Mouse (Mus musculus) heart, embryonic 11.5 days (tissue): ENCODE results near the gene Cadm1. TPM values are rescaled to one million over a fixed set of nuclear protein-coding genes. Genes with fewer than 3 reads are reported as not detected.

ENCODE experiments used
- ATAC-seq: fragments of 200-750 bp; cut with Nextera tagmentation; replicated peaks from 2 replicates; pipeline ENCODE4 v1.8.0; 2017; ENCODE audit warnings: moderate library complexity; ENCODE audit not compliant: insufficient number of reproducible peaks, low FRiP score, low TSS enrichment
- H3K27ac ChIP-seq: fragments of 300-500 bp; sonication (generic); 2 replicates; pipeline ENCODE4 v1.5.1; 2014; ENCODE audit warnings: mild to moderate bottlenecking, low read depth, low read length
- H3K27me3 ChIP-seq: fragments of 300-500 bp; sonication (generic); 2 replicates; pipeline ENCODE4 v1.6.1; 2014; ENCODE audit warnings: mild to moderate bottlenecking, low read length, mixed read lengths; ENCODE audit not compliant: control insufficient read depth, insufficient read depth
- H3K36me3 ChIP-seq: fragments of 300-500 bp; sonication (generic); 2 replicates; pipeline ENCODE4 v1.6.1; 2014; ENCODE audit warnings: mild to moderate bottlenecking, low read length, moderate library complexity, mixed read lengths; ENCODE audit not compliant: control insufficient read depth, insufficient read depth
- H3K4me1 ChIP-seq: fragments of 300-500 bp; sonication (generic); 2 replicates; pipeline ENCODE4 v1.6.1; 2014; ENCODE audit warnings: low read length; ENCODE audit not compliant: control insufficient read depth, insufficient read depth
- H3K4me2 ChIP-seq: fragments of 300-500 bp; sonication (generic); 2 replicates; pipeline ENCODE4 v1.6.1; 2014; ENCODE audit warnings: mild to moderate bottlenecking, moderate library complexity
- H3K4me3 ChIP-seq: fragments of 300-500 bp; sonication (generic); 2 replicates; pipeline ENCODE4 v1.5.1; 2014; ENCODE audit warnings: low read depth, low read length
- H3K9ac ChIP-seq: fragments of 300-500 bp; sonication (generic); 2 replicates; pipeline ENCODE4 v1.6.1; 2014; ENCODE audit warnings: mild to moderate bottlenecking, low read depth, low read length, moderate library complexity
- H3K9me3 ChIP-seq: fragments of 300-500 bp; sonication (generic); replicated peaks from 2 replicates; pipeline ENCODE4 v1.6.1; 2016; ENCODE audit warnings: low read length; ENCODE audit not compliant: control insufficient read depth
- WGBS: fragments of 180-500 bp; shearing (Covaris S2); extraction: QIAGEN DNeasy Blood & Tissue Kit; methylation state at CpG from one replicate; pipeline ENCODE4 v1.1.7; 2014; ENCODE audit not compliant: insufficient replicate concordance; 5-methylcytosine and 5-hydroxymethylcytosine counted together
- polyA plus RNA-seq: library from polyadenylated mRNA; unstranded; fragments of >200 nt; fragmentation: Nextera tagmentation; extraction: Ambion mirVana; gene quantifications from 2 replicates; pipeline ENCODE4 v1.2.1, GENCODE M21; 2014

Gene Cadm1
- polyA plus RNA-seq, 1 experiment from 2014 or later = 30.3 TPM

DNA sequence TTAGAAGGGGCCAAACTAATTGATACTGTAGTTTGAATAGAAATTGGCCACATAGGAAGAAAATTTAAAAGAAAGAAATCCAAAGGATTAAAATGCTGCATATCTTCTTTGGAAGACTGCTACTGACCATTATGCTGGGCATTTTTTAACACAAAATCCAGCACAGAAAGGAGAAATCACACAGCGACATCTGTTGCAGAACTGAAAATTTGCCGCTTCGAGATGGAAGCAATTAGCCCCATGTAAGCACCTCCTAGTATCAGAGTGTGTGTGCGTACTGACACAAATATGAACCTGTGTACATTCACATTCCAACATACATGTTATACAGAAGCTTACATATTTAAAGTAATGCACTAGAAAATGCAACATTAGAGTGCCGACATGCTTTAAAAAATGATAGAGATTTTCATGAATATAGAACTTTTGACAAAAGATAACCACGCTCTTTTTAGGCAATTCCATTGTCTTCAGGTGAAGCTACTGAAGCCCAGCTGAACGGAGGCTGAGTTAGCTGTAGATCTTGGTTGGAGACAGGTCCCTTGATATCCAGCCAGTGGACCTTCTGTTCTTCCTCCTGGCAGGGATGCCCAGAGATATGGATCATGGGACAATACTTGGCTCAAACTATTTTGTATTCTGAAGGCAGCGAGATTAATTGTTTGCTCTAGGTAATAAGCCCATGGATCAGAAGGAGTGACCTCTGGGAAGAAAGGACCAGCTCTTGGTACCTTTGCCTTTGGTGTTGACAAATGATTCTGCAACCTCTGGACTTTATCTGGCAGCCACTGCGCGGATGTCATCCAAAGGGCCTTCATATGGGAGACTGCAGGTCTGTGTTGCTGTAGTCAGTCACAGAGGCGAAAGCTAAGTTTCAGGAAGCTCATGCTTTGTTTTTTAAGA lies 4.9 kb downstream of the Cadm1 start:
- Histone ChIP-seq H3K9me3 (no peaks in the 10 kb centered on the region), H3K9ac (no peak overlapping the region), H3K27me3 (peaks cover 24% of the 10 kb centered on the region), H3K4me3 (no peak overlapping the region), H3K36me3 (no peaks in the 10 kb centered on the region), H3K27ac (no peak overlapping the region), H3K4me1 (peaks cover 4% of the 10 kb centered on the region; the same call in 1 of the 2 replicates), H3K4me2 (no peak overlapping the region)
- 75% methylated on average over 11 of the region's 11 CpGs for WGBS
- ATAC-seq = no peak

DNA sequence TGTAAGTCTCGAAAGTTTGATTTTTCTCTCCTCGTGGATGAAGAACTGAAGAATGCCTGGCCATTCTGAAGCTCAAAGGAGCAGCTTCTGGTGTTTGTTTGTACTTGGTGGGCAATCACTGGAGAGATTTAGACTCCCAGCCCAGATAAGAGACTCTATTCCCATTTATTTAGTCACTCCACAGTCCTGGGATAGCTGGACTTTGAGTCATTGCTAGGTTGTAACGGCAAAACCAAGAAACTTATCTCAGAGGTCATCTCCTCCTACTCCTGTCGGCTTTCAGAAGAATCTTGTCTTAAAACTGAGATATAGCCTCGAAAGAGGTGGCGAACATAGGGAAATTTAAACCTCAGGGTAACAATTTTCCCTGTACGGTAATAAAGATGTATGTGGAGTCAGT lies 15.3 kb downstream of the Cadm1 start:
- no peak overlapping the region for H3K9ac ChIP-seq
- ATAC-seq = no peak
- peaks cover 5% of the 10 kb centered on the region for H3K4me1 ChIP-seq
- H3K4me3 ChIP-seq = no peak overlapping the region
- WGBS = 41% methylated on average over 7 of the region's 7 CpGs
- no peak overlapping the region for H3K27ac ChIP-seq
- H3K9me3 ChIP-seq = no peaks in the 10 kb centered on the region
- no peaks in the 10 kb centered on the region for H3K36me3 ChIP-seq
- no peak overlapping the region for H3K4me2 ChIP-seq
- H3K27me3 ChIP-seq = peaks cover 7% of the 10 kb centered on the region; the same call in 1 of the 2 replicates

DNA sequence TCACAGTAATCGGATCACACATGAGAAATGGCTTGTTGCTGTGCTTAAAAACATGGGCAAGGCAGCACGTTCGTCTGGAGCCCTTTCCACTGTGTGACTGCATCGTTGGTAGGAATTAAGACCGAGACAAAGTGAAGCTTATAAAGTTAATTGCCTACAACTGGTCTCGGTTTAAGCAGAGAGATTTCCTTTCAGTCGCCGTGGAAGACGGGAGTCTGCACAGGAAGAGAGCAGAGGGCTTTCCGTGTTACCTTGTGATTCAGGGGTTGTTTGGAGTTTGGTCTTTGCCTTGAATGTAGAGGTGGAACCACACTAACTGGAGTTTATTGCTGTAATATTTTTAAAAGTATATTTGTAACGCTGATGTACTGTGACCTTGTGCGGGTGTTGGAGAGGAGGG lies 15.7 kb downstream of the Cadm1 start:
- peaks cover 7% of the 10 kb centered on the region; the same call in 1 of the 2 replicates for H3K27me3 ChIP-seq
- no peaks in the 10 kb centered on the region for H3K9me3 ChIP-seq
- no peak overlapping the region for H3K4me2 ChIP-seq
- 59% methylated on average over 12 of the region's 12 CpGs for WGBS
- H3K4me3 ChIP-seq = no peak overlapping the region
- H3K36me3 ChIP-seq = no peaks in the 10 kb centered on the region
- peaks cover 5% of the 10 kb centered on the region for H3K4me1 ChIP-seq
- H3K27ac ChIP-seq = no peak overlapping the region
- no peak overlapping the region for H3K9ac ChIP-seq
- no peak for ATAC-seq

DNA sequence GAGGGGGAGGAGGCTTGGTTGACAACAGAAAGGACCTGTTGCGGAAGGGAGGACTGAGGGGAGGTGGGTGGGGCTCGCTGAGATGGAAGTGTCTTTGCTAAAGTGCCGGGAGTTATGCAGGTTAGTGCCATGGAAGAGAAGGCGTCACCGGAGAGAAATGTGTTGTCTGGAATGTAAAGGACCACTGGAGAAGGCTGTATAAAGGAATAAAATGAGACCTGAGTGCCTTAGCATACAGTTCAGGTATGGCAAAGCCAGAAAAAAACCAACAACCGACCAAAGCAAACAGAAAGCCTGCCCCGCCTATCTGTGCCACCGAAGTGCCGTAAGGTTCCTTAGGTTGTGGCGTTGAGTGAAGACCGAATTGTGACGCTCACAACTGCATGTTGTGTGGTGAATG lies 18.4 kb downstream of the Cadm1 start:
- Histone ChIP-seq H3K9me3 (no peaks in the 10 kb centered on the region), H3K4me1 (peaks cover 5% of the 10 kb centered on the region), H3K36me3 (no peaks in the 10 kb centered on the region), H3K9ac (no peak overlapping the region), H3K27me3 (0 out of 2 replicates have a peak, but pooled peaks cover 7% of the 10 kb centered on the region), H3K4me2 (no peak overlapping the region), H3K4me3 (no peak overlapping the region), H3K27ac (no peak overlapping the region)
- no peak for ATAC-seq
- WGBS = 85% methylated on average over 12 of the region's 12 CpGs

DNA sequence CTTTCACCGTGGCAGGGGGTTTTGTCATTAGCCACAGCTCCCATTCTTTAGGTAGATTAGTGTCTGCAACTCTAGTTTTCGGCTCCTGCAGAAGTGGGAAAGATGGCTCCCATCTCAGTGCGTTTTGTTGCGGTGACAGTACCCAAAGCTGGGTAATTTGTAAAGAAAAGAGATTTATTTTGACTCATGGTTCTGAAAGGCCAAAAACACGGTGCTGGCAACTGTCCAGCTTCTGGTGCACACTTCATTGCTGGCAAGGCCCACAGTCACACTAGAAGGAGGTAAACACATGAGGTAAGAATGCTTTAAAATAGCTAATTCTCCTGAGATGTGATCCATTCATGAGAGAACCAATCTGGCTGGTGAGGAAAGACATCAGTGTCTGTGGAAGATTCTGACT lies 18.9 kb downstream of the Cadm1 start:
- H3K27ac ChIP-seq = no peak overlapping the region
- ATAC-seq = no peak
- peaks cover 3% of the 10 kb centered on the region for H3K4me1 ChIP-seq
- 0 out of 2 replicates have a peak, but pooled peaks cover 2% of the 10 kb centered on the region for H3K27me3 ChIP-seq
- no peaks in the 10 kb centered on the region for H3K36me3 ChIP-seq
- H3K4me3 ChIP-seq = no peak overlapping the region
- H3K4me2 ChIP-seq = no peak overlapping the region
- WGBS = 85% methylated on average over 5 of the region's 5 CpGs
- H3K9ac ChIP-seq = no peak overlapping the region
- no peaks in the 10 kb centered on the region for H3K9me3 ChIP-seq

DNA sequence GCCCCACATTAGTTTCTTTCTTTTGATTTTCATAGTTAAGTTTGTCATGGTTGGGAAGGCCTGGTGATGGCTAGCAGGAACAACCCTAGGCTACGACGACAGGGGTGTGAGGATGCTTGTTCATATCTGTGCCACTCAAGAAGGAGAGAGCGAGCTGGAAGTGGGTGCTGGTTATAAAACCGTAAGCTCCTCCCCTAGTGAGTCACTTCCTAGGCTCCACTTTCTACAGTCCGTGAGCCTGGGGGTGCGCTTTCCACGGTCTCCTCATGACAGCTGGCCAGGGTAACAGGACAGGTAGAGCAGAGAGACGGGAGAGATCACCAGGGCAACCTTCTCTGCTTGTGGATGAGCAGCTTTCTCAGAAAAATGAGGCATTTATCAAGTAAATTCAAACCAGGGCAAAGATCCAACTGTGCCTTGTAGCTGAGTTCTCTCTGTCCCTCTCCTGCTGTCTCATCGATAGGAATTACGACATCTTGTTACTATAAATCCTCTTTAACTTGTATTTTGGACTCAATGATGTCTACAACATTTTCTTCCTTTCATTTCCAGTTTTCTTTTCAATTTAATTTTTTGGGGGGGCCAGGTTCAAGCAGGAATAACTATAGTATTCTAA lies 23.1 kb downstream of the Cadm1 start:
- H3K4me3 ChIP-seq = no peak overlapping the region
- no peaks in the 10 kb centered on the region for H3K27me3 ChIP-seq
- 77% methylated on average over 10 of the region's 10 CpGs for WGBS
- no peak overlapping the region for H3K4me2 ChIP-seq
- no peaks in the 10 kb centered on the region for H3K4me1 ChIP-seq
- no peak for ATAC-seq
- no peaks in the 10 kb centered on the region for H3K9me3 ChIP-seq
- H3K27ac ChIP-seq = no peak overlapping the region
- no peak overlapping the region for H3K9ac ChIP-seq
- no peaks in the 10 kb centered on the region for H3K36me3 ChIP-seq

DNA sequence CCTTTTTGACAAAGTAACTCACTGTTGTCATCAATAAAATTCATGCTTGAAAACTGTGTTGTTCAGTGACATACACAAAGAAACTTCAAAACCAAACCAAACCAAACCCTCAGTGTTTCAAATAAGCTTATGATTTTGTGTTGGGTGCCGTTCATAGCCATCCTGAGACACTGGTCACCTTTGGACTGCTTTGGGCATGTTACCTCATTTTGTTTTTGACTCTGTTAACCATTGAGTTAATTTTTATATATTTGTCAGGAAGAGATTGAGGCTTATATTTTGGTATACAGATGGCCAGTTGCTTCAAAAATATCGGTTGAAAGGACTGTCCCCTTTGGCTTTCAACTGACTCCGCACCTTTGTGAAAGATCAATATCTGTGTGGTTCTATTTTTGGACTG lies 30.8 kb downstream of the Cadm1 start:
- no peaks in the 10 kb centered on the region for H3K27me3 ChIP-seq
- WGBS = 86% methylated on average over 3 of the region's 3 CpGs
- no peak overlapping the region for H3K4me3 ChIP-seq
- no peak overlapping the region for H3K27ac ChIP-seq
- no peaks in the 10 kb centered on the region for H3K4me1 ChIP-seq
- no peak overlapping the region for H3K9ac ChIP-seq
- H3K36me3 ChIP-seq = no peaks in the 10 kb centered on the region
- H3K4me2 ChIP-seq = no peak overlapping the region
- H3K9me3 ChIP-seq = no peaks in the 10 kb centered on the region
- ATAC-seq = no peak

DNA sequence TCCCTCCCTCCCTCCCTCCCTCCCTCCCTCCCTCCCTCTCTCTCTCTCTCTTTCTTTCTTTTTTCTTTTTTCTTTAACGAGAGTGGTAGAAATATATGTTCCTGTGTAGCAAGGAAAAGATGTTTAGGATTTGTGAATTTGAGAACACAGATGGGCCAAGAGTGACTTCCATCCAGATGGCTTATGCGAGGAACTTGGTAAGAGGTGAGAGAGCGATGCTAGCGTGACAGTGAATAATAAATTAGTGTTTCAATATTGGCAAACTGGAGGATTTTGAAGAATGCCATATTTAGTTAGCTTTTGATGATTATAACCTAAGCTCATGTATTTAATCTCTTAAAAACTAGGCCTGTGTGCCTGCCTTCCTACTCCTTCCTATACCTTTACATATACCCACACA lies 31.6 kb downstream of the Cadm1 start:
- no peak overlapping the region for H3K4me3 ChIP-seq
- no peak overlapping the region for H3K27ac ChIP-seq
- no peaks in the 10 kb centered on the region for H3K27me3 ChIP-seq
- H3K9ac ChIP-seq = no peak overlapping the region
- ATAC-seq = no peak
- WGBS = 89% methylated on average over 4 of the region's 4 CpGs
- no peak overlapping the region for H3K4me2 ChIP-seq
- H3K4me1 ChIP-seq = no peaks in the 10 kb centered on the region
- no peaks in the 10 kb centered on the region for H3K9me3 ChIP-seq
- H3K36me3 ChIP-seq = no peaks in the 10 kb centered on the region
